Mouse (Mus musculus) CD8-positive naive resting alpha-beta T cell, adult 57 days (primary cell): Measurements from ENCODE around the gene Krtap5-3. TPM values are rescaled to one million over a fixed set of nuclear protein-coding genes. Genes with fewer than 3 reads are reported as not detected.

ENCODE experiments used
- total RNA-seq: library from RNA; stranded (reverse); gene quantifications from one replicate; pipeline ENCODE4 v1.2.4, GENCODE M21; 2023

Gene Krtap5-3
- total RNA-seq: not detected

DNA sequence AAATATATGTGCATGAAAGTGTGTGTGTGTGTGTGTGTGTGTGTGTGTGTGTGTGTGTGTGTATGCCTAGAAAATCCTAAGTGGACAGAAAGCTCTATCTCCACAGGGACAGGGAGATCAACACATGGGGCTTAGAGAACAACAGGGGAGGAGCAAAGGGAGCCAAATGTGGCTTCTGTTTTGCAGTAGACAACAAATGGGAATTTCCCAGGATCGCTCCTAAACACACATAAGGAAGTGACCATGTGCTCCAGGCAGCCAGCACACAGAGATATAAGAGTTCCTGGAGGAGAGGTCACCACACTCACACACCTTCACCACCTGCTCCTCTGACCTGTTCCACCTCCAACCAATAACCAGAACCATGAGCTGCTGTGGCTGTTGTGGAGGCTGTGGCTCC lies at the start of gene Krtap5-3:
Krtap5-3 (plus strand) TSS at position 301 of the 400 bp plus-strand sequence.

DNA sequence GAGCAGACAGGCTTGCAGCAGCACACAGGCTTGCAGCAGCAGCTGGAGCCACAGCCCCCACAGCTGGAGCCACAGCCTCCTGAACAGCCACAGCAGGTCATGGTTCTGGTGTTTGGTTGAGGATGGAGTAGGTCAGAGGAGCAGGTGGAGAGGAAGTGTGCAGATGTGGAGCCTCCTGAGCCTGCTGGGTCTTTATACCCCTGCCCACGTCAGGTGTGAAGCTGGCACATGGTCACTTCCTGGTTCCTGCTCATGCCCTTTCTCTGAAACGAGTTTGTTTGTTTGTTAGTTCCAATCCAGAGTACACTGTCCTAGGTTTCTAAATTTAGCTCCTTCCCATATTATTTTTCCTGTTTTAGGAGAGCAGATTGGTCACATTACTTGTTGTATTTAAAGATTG lies 44.2 kb upstream of the Krtap5-3 start, which contains the start of gene Gm29735:
Gm29735 (minus strand) TSS at position 101 of the 400 bp plus-strand sequence.

GRCm38 (mm10) chr7:142165639-142166038 lies 35.5 kb upstream of the Krtap5-3 start, which contains the start of gene Gm4553:
Gm4553 (minus strand) TSS chr7:142165739.

GRCm38 (mm10) chr7:142175905-142176304 lies 25.3 kb upstream of the Krtap5-3 start, which contains the start of gene Krtap5-2:
Krtap5-2 (minus strand) TSS chr7:142176005.

DNA sequence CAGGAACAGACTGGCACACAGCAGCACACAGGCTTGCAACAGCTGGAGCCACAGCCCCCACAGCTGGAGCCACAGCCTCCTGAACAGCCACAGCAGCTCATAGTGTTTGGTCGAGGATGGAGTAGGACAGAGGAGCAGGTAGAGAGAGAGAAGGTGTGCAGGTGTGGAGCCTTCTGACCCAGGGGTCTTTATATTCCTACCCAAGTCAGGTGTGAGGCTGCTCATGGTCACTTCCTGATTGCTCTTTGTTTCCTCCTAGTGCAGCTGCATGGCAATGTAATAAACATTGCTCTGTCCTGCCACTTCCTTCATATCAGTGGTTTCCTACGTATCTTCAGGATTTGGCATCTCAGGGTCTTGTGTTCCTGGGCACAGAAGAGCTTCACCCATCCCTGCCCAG lies 10.9 kb upstream of the Krtap5-3 start, which contains the start of gene Gm10153:
Gm10153 (minus strand) TSS at position 101 of the 400 bp plus-strand sequence.

GRCm38 (mm10) chr7:142211559-142211958 lies 10.4 kb downstream of the Krtap5-3 start, which contains the start of gene Gm7579:
Gm7579 (plus strand) TSS chr7:142211859.

GRCm38 (mm10) chr7:142229871-142230270 lies 28.7 kb downstream of the Krtap5-3 start, which contains the start of gene Krtap5-5:
Krtap5-5 (minus strand) TSS chr7:142229971.

DNA sequence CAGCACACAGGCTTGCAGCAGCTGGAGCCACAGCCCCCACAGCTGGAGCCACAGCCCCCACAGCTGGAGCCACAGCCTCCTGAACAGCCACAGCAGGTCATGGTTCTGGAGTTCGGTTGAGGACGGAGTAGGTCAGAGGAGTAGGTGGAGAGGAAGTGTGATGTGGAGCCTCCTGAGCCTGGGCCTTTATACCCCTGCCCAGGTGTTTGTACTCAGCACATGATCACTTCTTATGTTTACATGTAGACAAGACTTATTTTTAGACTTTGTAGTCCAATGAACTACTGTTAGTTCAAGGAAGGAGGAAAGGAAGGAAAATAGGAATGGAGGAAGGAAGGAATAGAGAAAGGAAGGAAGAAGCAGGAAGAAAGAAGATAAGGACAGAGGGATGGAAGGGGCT lies 39.8 kb downstream of the Krtap5-3 start, which contains the start of gene Gm40460:
Gm40460 (minus strand) TSS at position 101 of the 400 bp plus-strand sequence.

Other genes with a start within 250 kb of the Krtap5-3 start
- gene Mob2, start 140.3 kb upstream of the Krtap5-3 start, total RNA-seq: 56.5 TPM
- 3.0 TPM for gene Dusp8, start 105.5 kb upstream of the Krtap5-3 start, total RNA-seq
- not detected for gene Gm45618, start 80.6 kb upstream of the Krtap5-3 start, total RNA-seq
- not detected for gene Gm39115, start 65.3 kb upstream of the Krtap5-3 start, total RNA-seq
- not detected for gene Gm45337, start 56.8 kb upstream of the Krtap5-3 start, total RNA-seq
- not detected for gene Gm29735, start 44.3 kb upstream of the Krtap5-3 start, total RNA-seq
- not detected for gene Gm4553, start 35.6 kb upstream of the Krtap5-3 start, total RNA-seq
- not detected for gene Krtap5-2, start 25.4 kb upstream of the Krtap5-3 start, total RNA-seq
- not detected for gene Gm10153, start 11.0 kb upstream of the Krtap5-3 start, total RNA-seq
- not detected for gene Gm7579, start 10.5 kb downstream of the Krtap5-3 start, total RNA-seq
- not detected for gene Krtap5-5, start 28.6 kb downstream of the Krtap5-3 start, total RNA-seq
- not detected for gene Gm40460, start 39.7 kb downstream of the Krtap5-3 start, total RNA-seq
- not detected for gene Gm2431, start 57.0 kb downstream of the Krtap5-3 start, total RNA-seq
- gene Gm4559, start 73.0 kb downstream of the Krtap5-3 start, total RNA-seq: not detected
- gene Krtap5-1, start 95.8 kb downstream of the Krtap5-3 start, total RNA-seq: not detected
- not detected for gene Krtap5-4, start 102.2 kb downstream of the Krtap5-3 start, total RNA-seq
- gene Ifitm10, start 172.4 kb downstream of the Krtap5-3 start, total RNA-seq: 14.5 TPM
- 3.6 TPM for gene Gm49369, start 181.3 kb downstream of the Krtap5-3 start, total RNA-seq
- gene Ctsd, start 186.7 kb downstream of the Krtap5-3 start, total RNA-seq: 213 TPM
- gene Syt8, start 233.5 kb downstream of the Krtap5-3 start, total RNA-seq: not detected
- gene Tnni2, start 240.4 kb downstream of the Krtap5-3 start, total RNA-seq: not detected